Mouse (Mus musculus) G1E (cell line): ENCODE data around the gene Pdgfd. TPM values are rescaled to one million over a fixed set of nuclear protein-coding genes. Genes with fewer than 3 reads are reported as not detected.

Source experiments
- ATAC-seq: 2 replicates; pipeline ENCODE4 v1.8.0; 2016; ENCODE audit warnings: mild to moderate bottlenecking; ENCODE audit not compliant: insufficient number of reproducible peaks, poor library complexity, low FRiP score, severe bottlenecking; ENCODE audit errors: extremely low read depth
- DNase-seq: peaks from one replicate; pipeline ENCODE4 v3.0.0; 2012; ENCODE audit warnings: low spot score
- H3K27me3 ChIP-seq: 2 replicates; pipeline ENCODE4 v1.6.1; 2012; ENCODE audit warnings: mild to moderate bottlenecking, low read length, inconsistent platforms; ENCODE audit not compliant: insufficient read depth
- H3K36me3 ChIP-seq: replicated peaks from 2 replicates; pipeline ENCODE3; 2012; ENCODE audit warnings: mild to moderate bottlenecking, inconsistent platforms
- H3K4me1 ChIP-seq: 2 replicates; pipeline ENCODE4 v1.6.1; 2012; ENCODE audit warnings: low read depth, low read length, inconsistent platforms, mixed read lengths; ENCODE audit not compliant: insufficient read depth
- H3K4me3 ChIP-seq: 2 replicates; pipeline ENCODE4 v1.5.1; 2012; ENCODE audit warnings: low read depth, mild to moderate bottlenecking, inconsistent platforms, low read length, moderate library complexity, mixed read lengths
- H3K9me3 ChIP-seq: replicated peaks from 2 replicates; pipeline ENCODE4 v1.6.1; 2012; ENCODE audit warnings: inconsistent platforms
- CTCF ChIP-seq: IDR thresholded peaks from 2 replicates; pipeline ENCODE4 v1.5.1; 2012; ENCODE audit warnings: low read depth, low read length, inconsistent platforms, mixed read lengths
- GATA1 ChIP-seq: IDR thresholded peaks from 2 replicates; pipeline ENCODE4 v1.6.1; 2012; ENCODE audit warnings: borderline replicate concordance, low read length, inconsistent platforms, mixed read lengths
- GATA2 ChIP-seq: IDR thresholded peaks from 2 replicates; pipeline ENCODE4 v1.6.1; 2012; ENCODE audit warnings: low read depth, low read length, inconsistent platforms, borderline replicate concordance
- POLR2AphosphoS5 ChIP-seq: IDR thresholded peaks from 2 replicates; pipeline ENCODE4 v1.6.1; 2012; ENCODE audit warnings: low read depth, low read length, inconsistent platforms; ENCODE audit not compliant: insufficient replicate concordance
- TAL1 ChIP-seq: conservative IDR thresholded peaks from 2 replicates; pipeline ENCODE4 v1.6.1; 2012; ENCODE audit warnings: low read depth, low read length, inconsistent platforms, mixed read lengths
- polyA plus RNA-seq: library from polyadenylated mRNA; stranded (reverse); fragments of >175 nt; gene quantifications from 2 replicates; pipeline ENCODE4 v1.2.3, GENCODE M21; 2012
- total RNA-seq, 2 experiments: library from RNA; stranded (forward) in 1 of 2; stranded (reverse) in 1 of 2; fragments of 200-1000 nt in 1 of 2; fragments of >200 nt in 1 of 2; fragmentation: Nextera tagmentation in 1 of 2; gene quantifications; 2 replicates each; pipeline ENCODE4 v1.2.3; 2014 to 2017

The Pdgfd gene
- total and polyA plus RNA-seq, 3 experiments, result not detected

DNA sequence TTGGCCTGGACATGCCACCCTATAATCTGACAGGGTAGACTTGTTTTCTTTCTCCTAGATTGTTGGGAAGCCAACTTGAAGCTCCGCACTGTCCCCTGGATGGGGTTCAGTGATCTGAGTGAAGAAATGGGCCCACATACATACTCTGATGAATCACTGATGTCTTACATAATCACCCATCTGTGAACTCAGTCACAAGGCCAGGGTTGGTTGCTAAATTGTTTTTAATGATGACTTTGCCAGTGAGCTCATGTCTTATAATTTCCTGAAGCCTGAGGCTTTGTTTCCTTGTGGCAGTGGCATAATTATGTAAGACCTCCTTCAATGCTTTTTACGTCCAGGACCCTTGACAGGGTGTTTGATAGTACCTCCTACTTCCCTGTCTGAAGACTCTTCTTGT, 96.4 kb downstream of the Pdgfd start:
- no peak for ATAC-seq
- DNase-seq, result no peak
- no peaks in the 10 kb centered on the region for H3K4me1 ChIP-seq
- H3K36me3 ChIP-seq, result no peaks in the 10 kb centered on the region
- no peaks in the 10 kb centered on the region for H3K27me3 ChIP-seq
- H3K4me3 ChIP-seq, result no peak overlapping the region
- no peak for TF ChIP-seq CTCF
- TF ChIP-seq TAL1, result no peak
- no peak for TF ChIP-seq GATA2
- no peak for TF ChIP-seq POLR2AphosphoS5
- TF ChIP-seq GATA1, result no peak
- H3K9me3 ChIP-seq, result no peaks in the 10 kb centered on the region

GRCm38 (mm10) chr9:6269796-6270280, 101.5 kb downstream of the Pdgfd start, which contains the start of gene Ddi1:
Gene Ddi1 (minus strand): TSS chr9:6269846.
- Histone ChIP-seq H3K27me3 (no peaks in the 10 kb centered on the region), H3K4me3 (no peak within 1 kb of the TSS), H3K36me3 (no peaks in the 10 kb centered on the region), H3K9me3 (no peaks in the 10 kb centered on the region), H3K4me1 (no peaks in the 10 kb centered on the region)
- ATAC-seq, result no peak
- no peak for DNase-seq
- TF ChIP-seq CTCF, result no peak
- no peak for TF ChIP-seq GATA1
- TF ChIP-seq TAL1, result no peak
- no peak for TF ChIP-seq GATA2
- no peak for TF ChIP-seq POLR2AphosphoS5

- TF ChIP-seq TAL1 (no peak), POLR2AphosphoS5 (no peak), GATA2 (no peak), GATA1 (no peak), CTCF (no peak)
Measured at GRCm38 (mm10) chr9:6276395-6276794, 108.0 kb downstream of the Pdgfd start.

DNA sequence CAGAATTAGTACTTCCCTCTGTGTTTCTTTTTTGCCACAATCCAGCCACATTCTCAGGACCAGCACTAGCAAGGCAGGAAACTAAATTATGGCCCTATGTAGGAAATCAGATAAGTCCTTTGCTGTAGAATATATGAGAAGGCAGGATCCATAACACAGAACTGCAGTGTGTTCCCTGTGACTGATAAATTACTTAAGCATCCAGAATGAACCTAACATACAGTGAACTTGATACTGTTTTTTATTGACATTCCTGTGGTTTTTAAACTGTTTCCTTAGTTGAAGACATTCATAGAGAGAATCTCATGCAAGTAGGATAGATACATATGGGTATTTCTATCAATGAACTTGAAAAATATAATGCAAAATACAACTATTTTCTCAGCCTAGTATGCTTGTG, 109.1 kb downstream of the Pdgfd start:
- no peak for TF ChIP-seq POLR2AphosphoS5
- TF ChIP-seq TAL1, result no peak
- TF ChIP-seq CTCF, result no peak
- TF ChIP-seq GATA1, result no peak
- no peak for TF ChIP-seq GATA2
- Histone ChIP-seq H3K27me3 (no peaks in the 10 kb centered on the region), H3K4me3 (no peak overlapping the region), H3K9me3 (no peaks in the 10 kb centered on the region), H3K4me1 (no peaks in the 10 kb centered on the region), H3K36me3 (no peaks in the 10 kb centered on the region)
- ATAC-seq (no peak), DNase-seq (no peak)

More at GRCm38 (mm10) chr9:6276395-6276794, 108.0 kb downstream of the Pdgfd start:
- ATAC-seq, result no peak
- H3K4me1 ChIP-seq, result no peaks in the 10 kb centered on the region
- H3K9me3 ChIP-seq, result no peaks in the 10 kb centered on the region
- no peaks in the 10 kb centered on the region for H3K36me3 ChIP-seq
- no peak for DNase-seq
- H3K27me3 ChIP-seq, result no peaks in the 10 kb centered on the region
- no peak overlapping the region for H3K4me3 ChIP-seq

- Histone ChIP-seq H3K4me1 (no peaks in the 10 kb centered on the region), H3K27me3 (no peaks in the 10 kb centered on the region), H3K4me3 (no peak overlapping the region), H3K9me3 (no peaks in the 10 kb centered on the region), H3K36me3 (no peaks in the 10 kb centered on the region)
- TF ChIP-seq TAL1 (no peak), GATA2 (no peak), POLR2AphosphoS5 (no peak), CTCF (no peak), GATA1 (no peak)
- DNase-seq (no peak), ATAC-seq (no peak)
Measured at GRCm38 (mm10) chr9:6286770-6287169, 118.4 kb downstream of the Pdgfd start.

GRCm38 (mm10) chr9:6289211-6289696, 120.9 kb downstream of the Pdgfd start:
- Histone ChIP-seq H3K36me3 (no peaks in the 10 kb centered on the region), H3K4me3 (no peak overlapping the region), H3K9me3 (no peaks in the 10 kb centered on the region), H3K27me3 (no peaks in the 10 kb centered on the region), H3K4me1 (no peaks in the 10 kb centered on the region)
- no peak for DNase-seq
- ATAC-seq, result no peak
- no peak for TF ChIP-seq TAL1
- TF ChIP-seq GATA1, result no peak
- no peak for TF ChIP-seq CTCF
- no peak for TF ChIP-seq POLR2AphosphoS5
- no peak for TF ChIP-seq GATA2
